Mouse (Mus musculus): ENCODE results near the gene Hoxc9.

GRCm38 (mm10) chr15:102967312-102967510, 9.0 kb upstream of the Hoxc9 start, which contains the start of gene Hoxc5:
- TF ChIP-seq EP300 (IDR thresholded peaks at IDR 0.05; ENCODE audit: low read depth) (no peak), CTCF (IDR thresholded peaks at IDR 0.05; ENCODE audit: low read depth) (no peak)
